Mouse (Mus musculus): Measurements from ENCODE around the gene Kcnip1. TPM values are rescaled to one million over a fixed set of nuclear protein-coding genes. Genes with fewer than 3 reads are reported as not detected.

Kcnip1 gene
- total and polyA plus RNA-seq, 2 experiments: not detected

GRCm38 (mm10) chr11:33967708-33968107, 25.2 kb downstream of the Kcnip1 start:
- no peak overlapping the region for H3K9ac ChIP-seq (ENCODE audit: low read depth, low read length)
- TF ChIP-seq CTCF (IDR thresholded peaks at IDR 0.05; ENCODE audit: low read depth, low read length) (no peak), POLR2A (IDR thresholded peaks at IDR 0.05; ENCODE audit: extremely low read depth, insufficient read depth, low read length) (no peak)
- no peak overlapping the region for H3K27ac ChIP-seq (replicated peaks; ENCODE audit: insufficient read depth, low read depth, low read length)
- no peaks in the 10 kb centered on the region for H3K27me3 ChIP-seq (ENCODE audit: control insufficient read depth, insufficient read depth, low read length)
- 76% methylated on average over 4 of the region's 4 CpGs for WGBS
- no peaks in the 10 kb centered on the region for H3K4me1 ChIP-seq (ENCODE audit: control insufficient read depth, insufficient read depth, low read length)
- H3K79me2 ChIP-seq (ENCODE audit: control insufficient read depth, insufficient read depth, low read length): no peaks in the 10 kb centered on the region
- no peaks in the 10 kb centered on the region for H3K36me3 ChIP-seq (ENCODE audit: control insufficient read depth, insufficient read depth, low read length)
- DNase-seq (ENCODE audit: extremely low read depth, low read depth, low spot score): no peak
- H3K4me3 ChIP-seq (ENCODE audit: insufficient read depth, low read depth, low read length): no peak overlapping the region

GRCm38 (mm10) chr11:33965380-33965779, 27.6 kb downstream of the Kcnip1 start:
- H3K4me3 ChIP-seq (ENCODE audit: insufficient read depth, low read depth, low read length): no peak overlapping the region
- H3K9ac ChIP-seq (ENCODE audit: low read depth, low read length): no peak overlapping the region
- no peak for DNase-seq (ENCODE audit: extremely low read depth, low read depth, low spot score)
- no peaks in the 10 kb centered on the region for H3K36me3 ChIP-seq (ENCODE audit: control insufficient read depth, insufficient read depth, low read length)
- WGBS: 62% methylated on average over 2 of the region's 2 CpGs
- H3K27me3 ChIP-seq (ENCODE audit: control insufficient read depth, insufficient read depth, low read length): no peaks in the 10 kb centered on the region
- H3K4me1 ChIP-seq (ENCODE audit: control insufficient read depth, insufficient read depth, low read length): no peaks in the 10 kb centered on the region
- H3K79me2 ChIP-seq (ENCODE audit: control insufficient read depth, insufficient read depth, low read length): no peaks in the 10 kb centered on the region
- no peak overlapping the region for H3K27ac ChIP-seq (replicated peaks; ENCODE audit: insufficient read depth, low read depth, low read length)
- no peak for TF ChIP-seq CTCF (IDR thresholded peaks at IDR 0.05; ENCODE audit: low read depth, low read length)
- no peak for TF ChIP-seq POLR2A (IDR thresholded peaks at IDR 0.05; ENCODE audit: extremely low read depth, insufficient read depth, low read length)

- Histone ChIP-seq H3K36me3 (ENCODE audit: control insufficient read depth, insufficient read depth, low read length) (no peaks in the 10 kb centered on the region), H3K9ac (ENCODE audit: low read depth, low read length) (no peak within 1 kb of the TSS), H3K4me3 (ENCODE audit: insufficient read depth, low read depth, low read length) (no peak within 1 kb of the TSS), H3K79me2 (ENCODE audit: control insufficient read depth, insufficient read depth, low read length) (no peaks in the 10 kb centered on the region), H3K4me1 (ENCODE audit: control insufficient read depth, insufficient read depth, low read length) (no peaks in the 10 kb centered on the region), H3K27ac (replicated peaks; ENCODE audit: insufficient read depth, low read depth, low read length) (no peak within 1 kb of the TSS), H3K27me3 (ENCODE audit: control insufficient read depth, insufficient read depth, low read length) (no peaks in the 10 kb centered on the region)
- 45% methylated on average over 6 of the region's 6 CpGs for WGBS
- TF ChIP-seq CTCF (IDR thresholded peaks at IDR 0.05; ENCODE audit: low read depth, low read length): no peak
- no peak for TF ChIP-seq POLR2A (IDR thresholded peaks at IDR 0.05; ENCODE audit: extremely low read depth, insufficient read depth, low read length)
- no peak for DNase-seq (ENCODE audit: extremely low read depth, low read depth, low spot score)
Observed at GRCm38 (mm10) chr11:33962688-33963407, 30.1 kb downstream of the Kcnip1 start, which contains the start of gene Kcnmb1. Gene Kcnmb1, plus strand, starts transcription at chr11:33963013.

- Histone ChIP-seq H3K27me3 (ENCODE audit: control insufficient read depth, insufficient read depth, low read length) (no peaks in the 10 kb centered on the region), H3K79me2 (ENCODE audit: control insufficient read depth, insufficient read depth, low read length) (no peaks in the 10 kb centered on the region), H3K4me3 (ENCODE audit: insufficient read depth, low read depth, low read length) (no peak overlapping the region), H3K4me1 (ENCODE audit: control insufficient read depth, insufficient read depth, low read length) (no peaks in the 10 kb centered on the region), H3K9ac (ENCODE audit: low read depth, low read length) (no peak overlapping the region), H3K36me3 (ENCODE audit: control insufficient read depth, insufficient read depth, low read length) (no peaks in the 10 kb centered on the region), H3K27ac (replicated peaks; ENCODE audit: insufficient read depth, low read depth, low read length) (no peak overlapping the region)
- no peak for DNase-seq (ENCODE audit: extremely low read depth, low read depth, low spot score)
- TF ChIP-seq CTCF (IDR thresholded peaks at IDR 0.05; ENCODE audit: low read depth, low read length) (no peak), POLR2A (IDR thresholded peaks at IDR 0.05; ENCODE audit: extremely low read depth, insufficient read depth, low read length) (no peak)
- WGBS: 43% methylated on average over 7 of the region's 7 CpGs
Observed at GRCm38 (mm10) chr11:33962178-33962577, 30.8 kb downstream of the Kcnip1 start.

DNA sequence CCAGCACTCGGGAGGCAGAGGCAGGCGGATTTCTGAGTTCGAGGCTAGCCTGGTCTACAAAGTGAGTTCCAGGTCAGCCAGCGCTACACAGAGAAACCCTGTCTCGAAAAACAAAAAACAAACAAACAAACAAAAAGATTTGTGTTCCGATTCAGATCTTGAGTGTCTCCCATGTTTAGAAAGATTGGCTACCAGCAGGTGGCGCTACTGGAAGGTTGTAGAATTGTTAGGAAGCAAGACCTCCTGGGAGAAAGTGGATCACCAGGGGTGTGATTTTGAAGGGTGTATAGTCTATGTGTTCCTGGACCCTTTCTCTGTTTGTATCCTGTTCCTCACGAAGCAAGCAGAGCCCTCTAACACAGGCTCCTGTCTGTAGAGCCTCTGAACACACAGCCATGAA, 34.2 kb downstream of the Kcnip1 start:
- Histone ChIP-seq H3K36me3 (ENCODE audit: control insufficient read depth, insufficient read depth, low read length) (no peaks in the 10 kb centered on the region), H3K9ac (ENCODE audit: low read depth, low read length) (no peak overlapping the region), H3K4me1 (ENCODE audit: control insufficient read depth, insufficient read depth, low read length) (no peaks in the 10 kb centered on the region), H3K4me3 (ENCODE audit: insufficient read depth, low read depth, low read length) (no peak overlapping the region), H3K79me2 (ENCODE audit: control insufficient read depth, insufficient read depth, low read length) (no peaks in the 10 kb centered on the region), H3K27me3 (ENCODE audit: control insufficient read depth, insufficient read depth, low read length) (no peaks in the 10 kb centered on the region), H3K27ac (replicated peaks; ENCODE audit: insufficient read depth, low read depth, low read length) (no peak overlapping the region)
- WGBS: 76% methylated on average over 8 of the region's 8 CpGs
- no peak for DNase-seq (ENCODE audit: extremely low read depth, low read depth, low spot score)
- TF ChIP-seq POLR2A (IDR thresholded peaks at IDR 0.05; ENCODE audit: extremely low read depth, insufficient read depth, low read length) (no peak), CTCF (IDR thresholded peaks at IDR 0.05; ENCODE audit: low read depth, low read length) (no peak)

DNA sequence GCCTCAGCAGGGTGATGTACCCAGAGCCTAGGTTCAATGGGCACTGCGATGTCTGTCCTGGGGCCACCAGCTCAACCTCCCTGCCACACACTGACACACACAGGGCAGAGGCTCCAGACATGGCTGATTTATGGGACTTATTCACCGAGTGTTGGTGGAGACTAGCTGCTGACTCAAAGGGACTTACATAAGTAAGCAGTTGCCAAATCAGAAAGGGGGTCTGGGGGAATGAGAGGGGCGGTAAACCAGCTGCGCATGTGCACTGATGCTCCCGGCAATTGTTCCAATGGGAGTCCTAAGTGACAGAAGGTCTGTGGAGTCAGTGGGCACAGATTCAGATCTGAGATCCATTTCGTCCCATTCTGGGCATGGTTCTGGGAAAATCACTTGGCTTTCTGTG, 35.4 kb downstream of the Kcnip1 start:
- 92% methylated on average over 6 of the region's 6 CpGs for WGBS
- Histone ChIP-seq H3K79me2 (ENCODE audit: control insufficient read depth, insufficient read depth, low read length) (no peaks in the 10 kb centered on the region), H3K4me1 (ENCODE audit: control insufficient read depth, insufficient read depth, low read length) (no peaks in the 10 kb centered on the region), H3K27ac (replicated peaks; ENCODE audit: insufficient read depth, low read depth, low read length) (no peak overlapping the region), H3K27me3 (ENCODE audit: control insufficient read depth, insufficient read depth, low read length) (no peaks in the 10 kb centered on the region), H3K36me3 (ENCODE audit: control insufficient read depth, insufficient read depth, low read length) (no peaks in the 10 kb centered on the region), H3K4me3 (ENCODE audit: insufficient read depth, low read depth, low read length) (no peak overlapping the region), H3K9ac (ENCODE audit: low read depth, low read length) (no peak overlapping the region)
- DNase-seq (ENCODE audit: extremely low read depth, low read depth, low spot score): no peak
- TF ChIP-seq CTCF (IDR thresholded peaks at IDR 0.05; ENCODE audit: low read depth, low read length) (no peak), POLR2A (IDR thresholded peaks at IDR 0.05; ENCODE audit: extremely low read depth, insufficient read depth, low read length) (no peak)
